Mouse (Mus musculus) gastrocnemius, adult 2 months (tissue): ENCODE results near the gene Nav1. TPM values are rescaled to one million over a fixed set of nuclear protein-coding genes. Genes with fewer than 3 reads are reported as not detected.

ENCODE experiments used
- DNase-seq: peaks from one replicate; pipeline ENCODE4 v3.0.0; 2022
- H3K27ac ChIP-seq: fragments of 200-600 bp; 2 replicates; pipeline ENCODE4 v1.8.1; 2022; ENCODE audit warnings: mild to moderate bottlenecking
- H3K4me3 ChIP-seq: fragments of 200-600 bp; 2 replicates; pipeline ENCODE4 v1.8.1; 2022; ENCODE audit warnings: mild to moderate bottlenecking, moderate library complexity
- CTCF ChIP-seq: fragments of 200-600 bp; IDR thresholded peaks from 2 replicates; pipeline ENCODE4 v1.8.1; 2022; ENCODE audit warnings: antibody characterized with exemption, mild to moderate bottlenecking, moderate library complexity
- intact Hi-C: fragments of 180-260 bp; cut with DNase I; formaldehyde crosslinking; loops from one replicate; pipeline ENCODE4 v1.15.1; 2025
- total RNA-seq, 2 experiments: library from RNA; stranded (reverse); gene quantifications; 2 replicates each; pipeline ENCODE4 v1.2.3; 2021

Nav1 gene
- total RNA-seq, 2 experiments from 2014 or later = 9.7 to 11.5 TPM

- intact Hi-C loops = no loop called here
- H3K27ac ChIP-seq = no peak overlapping the region
- no peak for DNase-seq
- TF ChIP-seq CTCF = no peak
- H3K4me3 ChIP-seq = no peak overlapping the region
Measured at GRCm38 (mm10) chr1:135606355-135607015, 610 bp downstream of the Nav1 start.

GRCm38 (mm10) chr1:135605530-135605929, 1.6 kb downstream of the Nav1 start:
- no peak for TF ChIP-seq CTCF
- DNase-seq = no peak
- Histone ChIP-seq H3K4me3 (no peak overlapping the region), H3K27ac (no peak overlapping the region)
- intact Hi-C loops = no loop called here

- DNase-seq = no peak
Measured at GRCm38 (mm10) chr1:135604361-135605052, 2.6 kb downstream of the Nav1 start.

GRCm38 (mm10) chr1:135603121-135603870, 3.8 kb downstream of the Nav1 start:
- no peak for TF ChIP-seq CTCF
- intact Hi-C loops = no loop called here
- DNase-seq = no peak

More at GRCm38 (mm10) chr1:135604361-135605052, 2.6 kb downstream of the Nav1 start:
- intact Hi-C loops = no loop called here
- no peak for TF ChIP-seq CTCF
- Histone ChIP-seq H3K27ac (no peak overlapping the region), H3K4me3 (no peak overlapping the region)

GRCm38 (mm10) chr1:135600023-135601005, 6.8 kb downstream of the Nav1 start:
- intact Hi-C loops = no loop called here
- no peak overlapping the region for H3K27ac ChIP-seq
- no peak for TF ChIP-seq CTCF
- H3K4me3 ChIP-seq = no peak overlapping the region
- DNase-seq = no peak

More at GRCm38 (mm10) chr1:135603121-135603870, 3.8 kb downstream of the Nav1 start:
- Histone ChIP-seq H3K27ac (no peak overlapping the region), H3K4me3 (no peak overlapping the region)

GRCm38 (mm10) chr1:135598251-135598879, 8.7 kb downstream of the Nav1 start:
- H3K4me3 ChIP-seq = no peak overlapping the region
- DNase-seq = no peak
- no peak for TF ChIP-seq CTCF
- intact Hi-C loops = no loop called here
- no peak overlapping the region for H3K27ac ChIP-seq

- intact Hi-C loops = no loop called here
- H3K27ac ChIP-seq = peak overlapping the region; percentile 49
Measured at GRCm38 (mm10) chr1:135594279-135594903, 12.7 kb downstream of the Nav1 start.

GRCm38 (mm10) chr1:135593560-135594278, 13.4 kb downstream of the Nav1 start:
- intact Hi-C loops = no loop called here

More at GRCm38 (mm10) chr1:135594279-135594903, 12.7 kb downstream of the Nav1 start:
- no peak for DNase-seq
- H3K4me3 ChIP-seq = no peak overlapping the region
- no peak for TF ChIP-seq CTCF

GRCm38 (mm10) chr1:135590776-135591175, 16.3 kb downstream of the Nav1 start:
- Histone ChIP-seq H3K4me3 (no peak overlapping the region), H3K27ac (peak overlapping the region; percentile 40; the same call in 1 of the 2 replicates)
- intact Hi-C loops = no loop called here
- TF ChIP-seq CTCF = no peak
- DNase-seq = peak; percentile 78

More at GRCm38 (mm10) chr1:135593560-135594278, 13.4 kb downstream of the Nav1 start:
- TF ChIP-seq CTCF = no peak
- Histone ChIP-seq H3K4me3 (no peak overlapping the region), H3K27ac (peak overlapping the region; percentile 64)
- peak; percentile 36 for DNase-seq

- intact Hi-C loops = no loop called here
- no peak overlapping the region for H3K4me3 ChIP-seq
- H3K27ac ChIP-seq = no peak overlapping the region
- DNase-seq = no peak
- TF ChIP-seq CTCF = no peak
Measured at GRCm38 (mm10) chr1:135588973-135589372, 18.1 kb downstream of the Nav1 start.
